Mouse (Mus musculus) forebrain, embryonic 12.5 days (tissue): ENCODE results near the gene Col9a2. TPM values are rescaled to one million over a fixed set of nuclear protein-coding genes. Genes with fewer than 3 reads are reported as not detected.

Experiments used
- ATAC-seq: fragments of 200-750 bp; cut with Nextera tagmentation; 2 replicates; pipeline ENCODE4 v1.8.0; 2017; ENCODE audit warnings: moderate TSS enrichment; ENCODE audit not compliant: low FRiP score
- H3K27ac ChIP-seq: fragments of 300-500 bp; sonication (generic); 2 replicates; pipeline ENCODE4 v1.5.1; 2016; ENCODE audit warnings: mild to moderate bottlenecking
- H3K27me3 ChIP-seq: fragments of 300-500 bp; sonication (generic); 2 replicates; pipeline ENCODE4 v1.6.1; 2016; ENCODE audit warnings: mild to moderate bottlenecking
- H3K36me3 ChIP-seq: fragments of 300-500 bp; sonication (generic); replicated peaks from 2 replicates; pipeline ENCODE4 v1.6.1; 2016; ENCODE audit warnings: mild to moderate bottlenecking
- H3K4me1 ChIP-seq: fragments of 300-500 bp; sonication (generic); 2 replicates; pipeline ENCODE4 v1.6.1; 2016
- H3K4me2 ChIP-seq: fragments of 300-500 bp; sonication (generic); 2 replicates; pipeline ENCODE4 v1.6.1; 2016; ENCODE audit warnings: mild to moderate bottlenecking, moderate library complexity
- H3K4me3 ChIP-seq: fragments of 300-500 bp; sonication (generic); replicated peaks from 2 replicates; pipeline ENCODE4 v1.5.1; 2016; ENCODE audit warnings: mild to moderate bottlenecking
- H3K9ac ChIP-seq: fragments of 300-500 bp; sonication (generic); 2 replicates; pipeline ENCODE4 v1.6.1; 2016; ENCODE audit warnings: mild to moderate bottlenecking
- H3K9me3 ChIP-seq: fragments of 300-500 bp; sonication (generic); 2 replicates; pipeline ENCODE4 v1.6.1; 2016
- WGBS: fragments of 180-500 bp; shearing (Covaris S2); methylation state at CpG from one replicate; pipeline ENCODE4 v1.1.7; 2016; 5-methylcytosine and 5-hydroxymethylcytosine counted together
- polyA plus RNA-seq: library from polyadenylated mRNA; unstranded; fragments of >200 nt; fragmentation: Nextera tagmentation; extraction: Ambion mirVana; gene quantifications from 2 replicates; pipeline ENCODE4 v1.2.1, GENCODE M21; 2016

Col9a2 gene
- polyA plus RNA-seq, 1 experiment from 2014 or later: 7.9 TPM

DNA sequence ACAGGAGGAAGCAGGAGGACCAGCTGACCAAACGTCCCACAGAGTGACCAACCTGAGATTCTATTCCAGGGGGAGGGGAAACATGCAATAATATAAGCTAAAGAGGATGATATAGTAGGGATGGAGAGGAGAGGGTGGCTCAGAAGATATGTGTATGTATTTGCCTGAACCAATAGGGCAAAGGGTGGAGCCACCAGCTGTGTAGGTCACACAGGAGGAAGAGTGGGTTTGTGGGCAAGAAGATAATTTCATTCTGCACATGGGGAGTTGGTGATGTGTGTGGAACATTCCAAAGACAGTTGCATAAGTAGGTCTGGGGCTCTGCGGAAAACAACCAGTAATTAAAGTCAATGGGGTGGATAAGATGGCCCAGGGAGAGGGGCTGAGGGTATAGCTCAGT lies 13.5 kb upstream of the Col9a2 start:
- no peak for ATAC-seq
- no peaks in the 10 kb centered on the region for H3K4me1 ChIP-seq
- H3K9me3 ChIP-seq: no peaks in the 10 kb centered on the region
- WGBS: 67% methylated on average over 2 of the region's 2 CpGs
- H3K36me3 ChIP-seq: no peaks in the 10 kb centered on the region
- no peak overlapping the region for H3K4me3 ChIP-seq
- no peak overlapping the region for H3K27ac ChIP-seq
- no peak overlapping the region for H3K4me2 ChIP-seq
- 0 out of 2 replicates have a peak, but pooled peaks cover 4% of the 10 kb centered on the region for H3K27me3 ChIP-seq
- H3K9ac ChIP-seq: no peak overlapping the region

DNA sequence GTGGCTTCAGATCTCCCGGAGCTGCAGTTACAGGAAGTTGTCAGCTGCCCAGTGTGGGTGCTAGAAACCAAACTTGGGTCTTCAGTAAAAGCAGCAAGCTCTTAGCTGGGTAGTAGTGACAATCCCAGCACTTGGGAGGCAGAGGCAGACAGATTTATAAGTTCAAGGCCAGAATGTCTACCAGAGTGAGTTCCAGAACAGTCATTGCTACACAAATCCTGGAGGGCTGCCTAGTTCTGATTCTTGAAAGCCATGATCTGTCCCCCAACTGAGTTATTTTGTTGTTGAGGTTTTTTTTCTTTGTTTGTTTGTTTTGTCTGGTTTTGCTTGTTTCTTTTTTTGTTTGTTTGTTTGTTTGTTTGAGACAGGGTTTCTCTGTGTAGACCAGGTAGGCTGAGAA lies 11.0 kb upstream of the Col9a2 start:
- Histone ChIP-seq H3K4me1 (no peaks in the 10 kb centered on the region), H3K36me3 (no peaks in the 10 kb centered on the region), H3K27me3 (0 out of 2 replicates have a peak, but pooled peaks cover 4% of the 10 kb centered on the region), H3K9ac (no peak overlapping the region), H3K4me2 (no peak overlapping the region), H3K4me3 (no peak overlapping the region), H3K9me3 (no peaks in the 10 kb centered on the region), H3K27ac (no peak overlapping the region)
- WGBS: 83% methylated on average over 1 of the region's 1 CpGs
- ATAC-seq: no peak

DNA sequence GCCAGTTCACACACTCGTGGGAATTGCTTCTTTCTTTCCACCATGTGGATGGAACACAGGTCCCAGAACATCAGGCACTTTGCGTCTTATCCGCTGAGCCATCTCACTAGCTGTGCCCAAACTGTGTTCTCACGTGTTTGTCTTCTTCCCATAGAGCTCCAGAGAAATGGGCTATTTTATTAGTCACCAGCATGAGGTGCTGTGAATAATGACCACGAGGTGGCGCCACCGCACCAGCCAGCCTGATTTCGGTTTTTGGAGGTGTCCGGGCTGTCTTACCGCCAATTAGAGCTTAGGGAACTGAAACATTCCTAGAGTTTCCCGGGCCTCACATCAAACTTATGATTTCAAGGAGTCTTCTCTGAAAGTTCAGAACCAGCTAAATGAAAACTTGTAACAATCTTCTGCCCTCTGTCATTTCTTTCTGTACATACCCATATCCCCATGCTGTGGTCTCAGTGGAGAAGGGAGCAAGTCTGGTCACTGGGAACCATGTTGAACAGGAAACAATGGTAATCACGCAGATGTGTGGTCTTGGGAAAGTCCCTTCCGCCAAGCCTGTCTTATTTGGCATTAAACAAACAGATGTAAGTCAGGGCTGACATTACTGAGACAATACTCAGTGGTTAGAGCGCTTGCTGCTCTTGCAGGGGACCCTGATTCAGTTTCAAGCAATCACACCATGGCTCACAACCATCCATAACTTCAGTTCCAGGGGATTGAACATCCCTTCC lies 10.4 kb upstream of the Col9a2 start:
- WGBS: 24% methylated on average over 14 of the region's 14 CpGs
- Histone ChIP-seq H3K4me2 (no peak overlapping the region), H3K27me3 (0 out of 2 replicates have a peak, but pooled peaks cover 4% of the 10 kb centered on the region), H3K27ac (no peak overlapping the region), H3K4me1 (no peaks in the 10 kb centered on the region), H3K9ac (no peak overlapping the region), H3K36me3 (no peaks in the 10 kb centered on the region), H3K4me3 (no peak overlapping the region), H3K9me3 (no peaks in the 10 kb centered on the region)
- ATAC-seq: 0 out of 2 replicates have a peak, but pooled peaks have one; percentile 55

DNA sequence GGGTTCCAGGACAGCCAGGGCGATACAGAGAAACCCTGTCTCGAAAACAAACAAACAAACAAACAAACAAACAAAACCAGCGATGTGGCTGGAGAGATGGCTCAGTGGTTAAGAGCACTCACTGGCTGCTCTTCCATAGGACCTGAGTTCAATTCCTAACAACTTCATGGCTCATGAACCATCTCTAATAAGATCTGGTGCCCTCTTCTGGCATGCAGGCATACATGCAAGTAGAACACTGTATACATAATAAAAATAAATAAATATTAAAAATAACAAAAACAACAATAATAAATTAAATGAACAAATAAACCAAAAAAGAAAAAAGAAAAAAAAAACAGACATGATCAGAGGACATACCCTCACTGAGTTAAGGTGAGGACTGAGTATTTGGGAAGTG lies 9.6 kb upstream of the Col9a2 start:
- H3K4me1 ChIP-seq: no peaks in the 10 kb centered on the region
- 0 out of 2 replicates have a peak, but pooled peaks cover 4% of the 10 kb centered on the region for H3K27me3 ChIP-seq
- 81% methylated on average over 3 of the region's 3 CpGs for WGBS
- no peak for ATAC-seq
- H3K27ac ChIP-seq: no peak overlapping the region
- H3K9me3 ChIP-seq: no peaks in the 10 kb centered on the region
- no peak overlapping the region for H3K4me3 ChIP-seq
- H3K36me3 ChIP-seq: no peaks in the 10 kb centered on the region
- H3K4me2 ChIP-seq: no peak overlapping the region
- H3K9ac ChIP-seq: no peak overlapping the region

DNA sequence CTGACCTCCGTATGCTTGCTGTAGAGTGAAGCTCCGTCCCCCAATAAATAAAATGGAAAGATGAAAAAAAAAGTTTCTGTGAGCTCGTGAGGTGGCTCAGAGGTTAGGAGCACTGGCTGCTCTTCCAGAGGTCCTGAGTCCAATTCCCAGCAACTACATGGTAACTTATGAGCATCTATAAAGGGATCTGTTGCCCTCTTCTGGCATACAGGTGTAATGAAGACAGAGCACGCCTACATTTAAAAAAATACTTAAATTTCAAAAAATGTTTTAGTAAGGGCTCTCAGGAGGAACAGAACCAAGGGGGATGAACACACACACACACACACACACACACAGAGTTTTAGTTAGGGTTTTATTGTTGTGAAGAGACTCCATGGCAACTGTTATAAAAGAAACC lies 7.7 kb upstream of the Col9a2 start:
- Histone ChIP-seq H3K36me3 (no peaks in the 10 kb centered on the region), H3K27ac (no peak overlapping the region), H3K4me2 (no peak overlapping the region), H3K9ac (no peak overlapping the region), H3K9me3 (no peaks in the 10 kb centered on the region), H3K27me3 (no peaks in the 10 kb centered on the region), H3K4me3 (no peak overlapping the region), H3K4me1 (no peaks in the 10 kb centered on the region)
- WGBS: 60% methylated on average over 4 of the region's 4 CpGs
- ATAC-seq: no peak

DNA sequence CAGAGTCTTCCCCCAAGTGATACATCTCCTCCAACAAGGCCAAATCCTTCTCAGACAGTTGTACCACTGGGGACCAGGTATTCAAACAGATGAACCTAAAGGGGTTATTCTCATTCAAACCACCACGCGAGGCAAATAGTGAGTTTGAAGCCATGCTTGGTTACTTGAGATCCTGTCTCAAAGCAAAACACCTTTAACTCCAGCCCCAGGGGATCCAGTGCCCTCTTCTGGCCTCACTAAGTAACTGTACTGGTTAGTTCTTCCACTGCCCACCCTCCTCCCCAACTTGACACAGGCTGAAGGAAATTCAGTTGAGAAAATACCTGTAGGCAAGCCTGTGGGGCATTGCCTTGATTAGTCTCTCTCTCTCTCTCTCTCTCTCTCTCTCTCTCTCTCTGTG lies 6.2 kb upstream of the Col9a2 start:
- Histone ChIP-seq H3K4me2 (no peak overlapping the region), H3K4me1 (no peaks in the 10 kb centered on the region), H3K9ac (no peak overlapping the region), H3K27ac (no peak overlapping the region), H3K4me3 (no peak overlapping the region), H3K27me3 (peaks cover 3% of the 10 kb centered on the region), H3K36me3 (no peaks in the 10 kb centered on the region), H3K9me3 (no peaks in the 10 kb centered on the region)
- 65% methylated on average over 2 of the region's 2 CpGs for WGBS
- ATAC-seq: no peak

DNA sequence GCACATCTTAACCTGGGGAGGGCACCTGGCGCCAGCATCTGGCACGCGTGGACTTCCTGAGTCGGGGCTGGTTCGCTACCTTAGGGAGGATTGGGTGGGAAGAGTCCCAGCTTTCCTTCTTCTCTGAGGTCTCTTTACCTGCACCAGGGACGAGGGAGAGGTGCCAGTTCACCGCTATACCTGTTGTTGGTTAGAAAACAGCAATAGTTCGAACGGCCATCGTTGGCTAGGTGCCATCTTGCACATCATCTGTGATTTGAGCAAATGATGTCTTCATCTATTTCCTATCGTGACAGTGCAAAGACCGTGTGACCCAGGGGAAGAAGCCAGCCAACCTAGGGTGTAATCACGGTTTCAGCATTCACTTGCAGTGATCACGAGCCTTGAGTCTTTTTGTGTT lies 1.1 kb downstream of the Col9a2 start:
- peak overlapping the region; percentile 65 for H3K4me2 ChIP-seq
- H3K27me3 ChIP-seq: peaks cover 33% of the 10 kb centered on the region
- 71% methylated on average over 14 of the region's 14 CpGs for WGBS
- H3K4me3 ChIP-seq: peak overlapping the region; percentile 41
- H3K9me3 ChIP-seq: no peaks in the 10 kb centered on the region
- ATAC-seq: no peak; the same call in 1 of the 2 replicates
- peaks cover 36% of the 10 kb centered on the region for H3K4me1 ChIP-seq
- no peaks in the 10 kb centered on the region for H3K36me3 ChIP-seq
- peak overlapping the region; percentile 56; the same call in 1 of the 2 replicates for H3K9ac ChIP-seq
- no peak overlapping the region for H3K27ac ChIP-seq

DNA sequence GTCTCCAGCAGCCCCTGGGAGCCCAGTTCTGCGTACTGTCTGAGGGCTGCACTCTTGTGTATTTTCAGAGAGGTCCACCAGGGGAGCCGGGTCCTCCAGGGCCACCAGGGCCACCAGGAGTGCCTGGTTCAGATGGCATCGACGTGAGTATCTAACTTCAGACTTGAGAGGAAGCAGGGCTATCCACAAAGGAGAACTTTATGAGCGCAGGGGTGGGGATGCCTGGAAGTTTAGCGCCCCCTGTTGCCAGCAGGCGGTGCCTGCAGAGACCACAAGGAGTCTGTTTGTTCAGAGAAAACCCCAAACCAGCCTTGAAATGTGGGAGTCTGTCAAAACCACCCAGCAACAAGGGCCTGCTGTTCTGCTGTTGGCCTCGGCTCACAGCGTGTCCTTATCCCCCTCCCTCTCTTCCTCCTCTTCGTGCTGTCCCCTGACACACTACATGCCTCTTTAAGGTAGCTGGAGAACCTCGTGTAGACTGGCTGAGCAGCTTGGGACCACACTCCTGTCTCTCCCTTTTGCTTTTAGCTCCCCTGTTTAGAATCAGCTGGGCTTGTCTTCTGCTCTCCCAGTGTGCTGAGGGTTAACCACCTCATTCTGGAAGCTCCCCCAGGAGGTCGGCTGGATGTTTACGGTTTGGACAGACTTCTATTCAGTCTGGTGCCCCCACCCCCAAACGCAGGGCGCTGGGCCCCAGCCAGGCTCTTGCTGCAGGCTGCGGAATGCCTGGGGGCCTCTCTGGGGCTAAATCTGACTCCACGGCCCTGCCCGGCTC lies 1.9 kb downstream of the Col9a2 start:
- Histone ChIP-seq H3K27me3 (peaks cover 33% of the 10 kb centered on the region), H3K9me3 (no peaks in the 10 kb centered on the region), H3K4me1 (peaks cover 36% of the 10 kb centered on the region), H3K27ac (peak overlapping the region; percentile 72; the same call in 1 of the 2 replicates), H3K36me3 (no peaks in the 10 kb centered on the region), H3K4me2 (peak overlapping the region; percentile 15; the same call in 1 of the 2 replicates), H3K4me3 (no peak overlapping the region), H3K9ac (no peak overlapping the region; the same call in 1 of the 2 replicates)
- ATAC-seq: peak; percentile 69
- 7% methylated on average over 18 of the region's 18 CpGs for WGBS

DNA sequence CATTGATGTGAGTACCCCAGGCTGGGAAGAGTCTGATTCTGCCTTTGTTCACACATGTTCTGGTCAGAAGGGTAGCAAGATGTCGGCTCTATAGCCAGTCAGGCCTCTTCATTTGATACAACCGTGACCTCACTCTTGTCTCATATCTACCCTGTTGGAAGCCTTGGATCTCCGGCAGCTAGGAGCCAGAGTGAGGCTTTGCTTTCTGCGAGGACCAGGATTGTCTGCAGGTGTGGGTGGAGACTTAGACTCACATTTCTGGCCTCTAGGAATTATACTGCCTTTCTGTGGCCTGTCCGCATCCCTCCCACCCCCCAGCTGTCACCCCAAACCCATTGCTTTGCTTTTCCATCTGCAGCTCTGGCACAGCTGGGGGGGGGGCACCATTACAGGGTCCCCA lies 3.3 kb downstream of the Col9a2 start:
- peaks cover 33% of the 10 kb centered on the region for H3K27me3 ChIP-seq
- H3K36me3 ChIP-seq: no peaks in the 10 kb centered on the region
- H3K27ac ChIP-seq: no peak overlapping the region
- H3K9me3 ChIP-seq: no peaks in the 10 kb centered on the region
- no peak overlapping the region for H3K4me3 ChIP-seq
- 59% methylated on average over 5 of the region's 5 CpGs for WGBS
- no peak for ATAC-seq
- no peak overlapping the region for H3K9ac ChIP-seq
- peaks cover 36% of the 10 kb centered on the region for H3K4me1 ChIP-seq
- no peak overlapping the region for H3K4me2 ChIP-seq

DNA sequence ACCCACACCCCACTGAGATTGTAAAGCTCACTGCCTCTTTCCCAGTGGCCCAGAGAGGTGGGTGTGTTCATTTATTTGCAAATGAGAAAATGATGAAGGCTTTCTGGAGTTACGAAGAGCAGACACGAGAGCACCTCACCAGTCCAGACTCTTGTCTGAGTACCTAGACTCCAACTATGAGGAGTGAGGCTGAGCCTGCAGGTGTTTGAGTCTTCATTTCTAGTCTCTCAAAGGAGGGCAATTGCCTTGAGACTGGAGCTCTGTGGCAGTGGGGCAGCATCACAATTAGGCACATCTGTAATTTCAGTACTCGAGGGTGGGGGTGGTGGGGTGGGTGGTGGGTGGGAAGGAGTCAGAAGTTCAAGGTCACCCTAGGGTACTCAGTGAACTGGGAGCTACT lies 3.8 kb downstream of the Col9a2 start:
- Histone ChIP-seq H3K9ac (no peak overlapping the region), H3K36me3 (no peaks in the 10 kb centered on the region), H3K27me3 (peaks cover 30% of the 10 kb centered on the region), H3K4me1 (peaks cover 36% of the 10 kb centered on the region), H3K9me3 (no peaks in the 10 kb centered on the region), H3K4me2 (no peak overlapping the region), H3K4me3 (no peak overlapping the region), H3K27ac (no peak overlapping the region)
- no peak for ATAC-seq
- WGBS: 73% methylated on average over 3 of the region's 3 CpGs

DNA sequence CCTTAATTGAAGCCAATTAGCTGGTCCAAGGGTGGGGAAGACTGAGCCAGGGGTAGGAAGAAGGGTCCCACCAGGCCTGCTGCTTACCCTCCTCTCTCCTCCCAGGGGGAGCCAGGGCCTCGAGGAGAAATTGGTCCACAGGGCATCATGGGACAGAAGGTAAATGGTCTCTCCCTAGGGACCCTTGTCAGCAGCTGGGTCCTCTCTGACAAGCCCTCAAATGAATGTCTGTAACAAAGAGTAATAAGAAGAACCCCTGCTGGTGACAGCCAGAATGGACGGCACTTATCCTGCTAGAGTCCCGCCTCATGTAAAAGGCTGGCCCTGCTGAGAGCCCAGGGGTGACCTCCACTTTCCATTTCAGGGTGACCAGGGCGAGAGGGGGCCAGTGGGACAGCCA lies 12.7 kb downstream of the Col9a2 start:
- 16% methylated on average over 4 of the region's 4 CpGs for WGBS
- no peak overlapping the region for H3K4me3 ChIP-seq
- H3K4me2 ChIP-seq: no peak overlapping the region
- H3K27ac ChIP-seq: no peak overlapping the region
- H3K27me3 ChIP-seq: peaks cover 18% of the 10 kb centered on the region
- no peak overlapping the region for H3K9ac ChIP-seq
- H3K36me3 ChIP-seq: no peaks in the 10 kb centered on the region
- no peaks in the 10 kb centered on the region for H3K9me3 ChIP-seq
- ATAC-seq: no peak
- peaks cover 13% of the 10 kb centered on the region; the same call in 1 of the 2 replicates for H3K4me1 ChIP-seq

DNA sequence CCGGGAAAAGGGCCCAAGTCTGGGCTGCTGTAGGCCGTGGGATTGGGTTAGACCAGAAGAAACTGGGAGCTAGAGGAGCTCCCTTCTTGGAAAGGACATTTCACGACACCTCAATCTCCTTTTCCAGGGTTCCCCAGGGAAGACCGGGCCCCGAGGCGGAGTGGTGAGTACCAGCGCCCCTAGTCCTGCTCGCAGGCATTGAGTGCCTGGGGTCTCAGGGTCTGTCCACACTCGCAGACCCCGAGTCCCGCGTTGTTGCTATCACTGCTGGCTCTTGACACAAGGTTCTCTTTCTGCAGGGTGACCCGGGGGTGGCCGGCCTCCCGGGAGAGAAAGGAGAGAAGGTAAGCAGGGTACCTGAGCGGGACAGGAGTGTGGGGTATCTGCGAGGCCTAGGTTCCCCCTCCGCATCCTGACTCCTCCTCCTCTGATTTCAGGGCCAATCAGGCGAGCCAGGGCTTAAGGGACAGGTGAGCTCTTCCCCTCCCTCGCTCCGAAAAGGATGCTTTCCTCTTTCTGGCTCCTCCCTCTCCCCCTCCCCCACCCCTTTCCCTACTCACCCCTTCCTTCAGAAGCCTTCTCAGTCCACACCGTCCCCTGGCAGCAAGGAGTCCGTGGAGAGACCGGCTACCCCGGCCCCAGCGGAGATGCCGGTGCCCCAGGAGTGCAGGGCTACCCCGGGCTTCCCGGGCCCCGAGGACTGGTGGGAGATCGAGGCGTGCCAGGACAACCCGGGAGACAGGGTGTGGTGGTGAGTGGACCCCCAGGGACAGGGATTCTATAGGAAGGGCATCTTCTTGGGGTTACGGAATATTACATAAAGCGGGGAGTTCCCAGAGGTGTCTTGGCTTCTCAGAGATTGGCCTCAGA lies 13.5 kb downstream of the Col9a2 start:
- WGBS: 10% methylated on average over 34 of the region's 35 CpGs
- Histone ChIP-seq H3K9me3 (no peaks in the 10 kb centered on the region), H3K9ac (peak overlapping the region; percentile 12; the same call in 1 of the 2 replicates)

More for the DNA sequence above, 13.5 kb downstream of the Col9a2 start:
- Histone ChIP-seq H3K27ac (no peak overlapping the region), H3K4me2 (peak overlapping the region; percentile 44), H3K36me3 (no peaks in the 10 kb centered on the region), H3K4me1 (peaks cover 13% of the 10 kb centered on the region; the same call in 1 of the 2 replicates), H3K4me3 (peak overlapping the region; percentile 24), H3K27me3 (peaks cover 18% of the 10 kb centered on the region)
- peak; percentile 37; the same call in 1 of the 2 replicates for ATAC-seq
